Mouse (Mus musculus) intestine, embryonic 16.5 days (tissue): Measurements from ENCODE around the gene Hoxd3. TPM values are rescaled to one million over a fixed set of nuclear protein-coding genes. Genes with fewer than 3 reads are reported as not detected.

Experiments used
- ATAC-seq: fragments of 200-750 bp; cut with Nextera tagmentation; 2 replicates; pipeline ENCODE4 v1.8.0; 2017; ENCODE audit warnings: moderate TSS enrichment, moderate library complexity
- H3K27ac ChIP-seq: fragments of 300-500 bp; sonication (generic); 2 replicates; pipeline ENCODE4 v1.5.1; 2014; ENCODE audit warnings: mild to moderate bottlenecking, low read length
- H3K27me3 ChIP-seq: fragments of 300-500 bp; sonication (generic); replicated peaks from 2 replicates; pipeline ENCODE4 v1.6.1; 2014; ENCODE audit warnings: low read length, control low read depth, mixed read lengths; ENCODE audit not compliant: control insufficient read depth, insufficient read depth
- H3K36me3 ChIP-seq: fragments of 300-500 bp; sonication (generic); 2 replicates; pipeline ENCODE4 v1.6.1; 2014; ENCODE audit warnings: low read length, control low read depth; ENCODE audit not compliant: control insufficient read depth, insufficient read depth
- H3K4me1 ChIP-seq: fragments of 300-500 bp; sonication (generic); 2 replicates; pipeline ENCODE4 v1.6.1; 2014; ENCODE audit warnings: low read length, control low read depth, mixed read lengths; ENCODE audit not compliant: control insufficient read depth, insufficient read depth
- H3K4me2 ChIP-seq: fragments of 300-500 bp; sonication (generic); 2 replicates; pipeline ENCODE4 v1.6.1; 2014; ENCODE audit warnings: low read depth, low read length, control low read depth
- H3K4me3 ChIP-seq: fragments of 300-500 bp; sonication (generic); 2 replicates; pipeline ENCODE4 v1.5.1; 2014; ENCODE audit warnings: mild to moderate bottlenecking, low read length
- H3K9ac ChIP-seq: fragments of 300-500 bp; sonication (generic); 2 replicates; pipeline ENCODE4 v1.6.1; 2014; ENCODE audit warnings: low read depth, low read length
- H3K9me3 ChIP-seq: fragments of 300-500 bp; sonication (generic); 2 replicates; pipeline ENCODE4 v1.6.1; 2016; ENCODE audit warnings: low read length, control low read depth; ENCODE audit not compliant: control insufficient read depth
- WGBS: fragments of 180-500 bp; shearing (Covaris S2); extraction: QIAGEN DNeasy Blood & Tissue Kit; methylation state at CpG from one replicate; pipeline ENCODE4 v1.1.7; 2014; 5-methylcytosine and 5-hydroxymethylcytosine counted together
- polyA plus RNA-seq: library from polyadenylated mRNA; unstranded; fragments of >200 nt; fragmentation: Nextera tagmentation; extraction: Ambion mirVana; gene quantifications from 2 replicates; pipeline ENCODE4 v1.2.1, GENCODE M21; 2015

Hoxd3 gene
- polyA plus RNA-seq, 1 experiment from 2014 or later, result 15.1 TPM

- no peak for ATAC-seq
- peaks cover 78% of the 10 kb centered on the region for H3K27me3 ChIP-seq
Observed at GRCm38 (mm10) chr2:74703720-74704392, 7.9 kb upstream of the Hoxd3 start.

GRCm38 (mm10) chr2:74704393-74704998 lies 7.2 kb upstream of the Hoxd3 start, which contains the start of gene Hoxd8:
Gene Hoxd8, plus strand, starts transcription at chr2:74704615.
- Histone ChIP-seq H3K4me2 (peak within 1 kb of the TSS; percentile 75), H3K36me3 (no peaks in the 10 kb centered on the region), H3K4me3 (peak within 1 kb of the TSS; percentile 60), H3K27me3 (peaks cover 78% of the 10 kb centered on the region), H3K27ac (peak within 1 kb of the TSS; percentile 79), H3K9ac (peak within 1 kb of the TSS; percentile 73), H3K4me1 (peaks cover 8% of the 10 kb centered on the region), H3K9me3 (no peaks in the 10 kb centered on the region)
- peak; percentile 34 for ATAC-seq
- WGBS, result 1% methylated on average over 47 of the region's 52 CpGs

More at GRCm38 (mm10) chr2:74703720-74704392, 7.9 kb upstream of the Hoxd3 start:
- no peaks in the 10 kb centered on the region for H3K36me3 ChIP-seq
- H3K9me3 ChIP-seq, result no peaks in the 10 kb centered on the region
- peak overlapping the region; percentile 18; the same call in 1 of the 2 replicates for H3K27ac ChIP-seq
- peak overlapping the region; percentile 60; the same call in 1 of the 2 replicates for H3K4me3 ChIP-seq
- WGBS, result 13% methylated on average over 26 of the region's 26 CpGs
- peak overlapping the region; percentile 75; the same call in 1 of the 2 replicates for H3K4me2 ChIP-seq
- 0 out of 2 replicates have a peak overlapping the region, but pooled peaks have one; percentile 73 for H3K9ac ChIP-seq
- peaks cover 8% of the 10 kb centered on the region for H3K4me1 ChIP-seq

- Histone ChIP-seq H3K9ac (peak overlapping the region; percentile 73), H3K36me3 (no peaks in the 10 kb centered on the region), H3K4me1 (peaks cover 8% of the 10 kb centered on the region), H3K27me3 (peaks cover 78% of the 10 kb centered on the region), H3K9me3 (no peaks in the 10 kb centered on the region), H3K27ac (peak overlapping the region; percentile 79), H3K4me2 (peak overlapping the region; percentile 75), H3K4me3 (peak overlapping the region; percentile 60)
- ATAC-seq, result peak; percentile 58
- 1% methylated on average over 57 of the region's 66 CpGs for WGBS
Observed at GRCm38 (mm10) chr2:74704999-74705466, 6.7 kb upstream of the Hoxd3 start.

DNA sequence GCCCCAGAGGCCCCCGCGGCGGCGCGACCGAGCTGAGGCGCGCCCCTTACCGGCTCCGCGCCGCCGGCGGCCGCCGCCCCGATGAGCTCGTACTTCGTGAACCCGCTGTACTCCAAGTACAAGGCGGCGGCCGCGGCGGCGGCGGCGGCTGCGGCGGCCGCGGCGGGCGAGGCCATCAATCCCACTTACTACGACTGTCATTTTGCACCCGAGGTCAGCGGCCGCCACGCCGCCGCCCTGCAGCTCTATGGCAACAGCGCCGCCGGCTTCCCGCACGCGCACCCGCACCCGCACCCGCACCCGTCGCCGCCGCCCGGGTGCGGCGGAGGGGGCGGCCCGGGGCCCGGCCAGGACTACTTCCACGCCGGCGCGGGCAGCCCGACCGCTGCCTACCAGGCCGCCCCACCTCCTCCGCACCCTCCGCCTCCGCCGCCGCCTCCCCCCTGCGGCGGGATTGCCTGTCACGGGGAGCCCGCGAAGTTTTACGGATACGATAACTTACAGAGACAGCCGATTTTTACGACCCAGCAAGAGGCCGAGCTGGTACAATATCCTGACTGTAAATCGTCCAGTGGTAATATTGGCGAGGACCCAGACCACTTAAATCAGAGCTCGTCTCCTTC lies 6.1 kb upstream of the Hoxd3 start:
- ATAC-seq, result peak; percentile 57
- Histone ChIP-seq H3K36me3 (no peaks in the 10 kb centered on the region), H3K9me3 (no peaks in the 10 kb centered on the region), H3K4me3 (peak overlapping the region; percentile 60), H3K4me2 (peak overlapping the region; percentile 75), H3K4me1 (peaks cover 8% of the 10 kb centered on the region), H3K9ac (peak overlapping the region; percentile 73), H3K27ac (peak overlapping the region; percentile 79), H3K27me3 (peaks cover 74% of the 10 kb centered on the region)
- under 1% methylated on average over 65 of the region's 85 CpGs for WGBS

GRCm38 (mm10) chr2:74706393-74706960 lies 5.2 kb upstream of the Hoxd3 start:
- H3K9me3 ChIP-seq, result no peaks in the 10 kb centered on the region
- H3K36me3 ChIP-seq, result no peaks in the 10 kb centered on the region
- no peak for ATAC-seq
- peak overlapping the region; percentile 75 for H3K4me2 ChIP-seq
- WGBS, result 6% methylated on average over 13 of the region's 13 CpGs
- H3K27me3 ChIP-seq, result peaks cover 70% of the 10 kb centered on the region
- H3K4me3 ChIP-seq, result peak overlapping the region; percentile 60
- no peak overlapping the region for H3K27ac ChIP-seq
- peaks cover 8% of the 10 kb centered on the region for H3K4me1 ChIP-seq
- peak overlapping the region; percentile 73; the same call in 1 of the 2 replicates for H3K9ac ChIP-seq

DNA sequence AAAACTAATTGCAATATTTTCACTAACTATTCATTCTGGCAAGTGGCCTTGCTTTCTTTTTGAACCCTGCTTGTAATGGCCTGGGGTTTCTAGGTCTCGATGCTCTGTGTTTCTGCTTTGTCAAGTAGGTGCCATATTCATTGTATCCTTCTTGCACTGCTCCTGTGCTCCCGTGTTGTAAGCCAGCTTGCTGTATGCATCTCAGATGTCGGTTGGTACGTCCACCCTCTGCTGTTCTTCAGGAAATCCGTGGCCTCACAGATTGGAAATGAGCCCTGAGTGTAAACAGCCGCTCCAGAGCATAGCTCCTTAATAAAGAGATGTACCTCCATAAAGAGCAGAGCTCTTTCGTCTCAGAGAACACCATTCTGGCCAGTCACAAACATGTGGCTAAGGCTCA lies 4.1 kb upstream of the Hoxd3 start:
- H3K9me3 ChIP-seq, result no peaks in the 10 kb centered on the region
- WGBS, result 32% methylated on average over 7 of the region's 7 CpGs
- no peak overlapping the region for H3K27ac ChIP-seq
- H3K9ac ChIP-seq, result no peak overlapping the region
- H3K4me3 ChIP-seq, result no peak overlapping the region
- H3K4me1 ChIP-seq, result peaks cover 12% of the 10 kb centered on the region
- peaks cover 75% of the 10 kb centered on the region for H3K27me3 ChIP-seq
- H3K4me2 ChIP-seq, result no peak overlapping the region
- no peak for ATAC-seq
- H3K36me3 ChIP-seq, result no peaks in the 10 kb centered on the region

- H3K9ac ChIP-seq, result no peak overlapping the region
- H3K4me1 ChIP-seq, result peaks cover 12% of the 10 kb centered on the region
- no peak overlapping the region for H3K27ac ChIP-seq
- H3K36me3 ChIP-seq, result no peaks in the 10 kb centered on the region
- peaks cover 73% of the 10 kb centered on the region for H3K27me3 ChIP-seq
- no peak for ATAC-seq
- no peak overlapping the region for H3K4me2 ChIP-seq
- no peaks in the 10 kb centered on the region for H3K9me3 ChIP-seq
- WGBS, result 34% methylated on average over 4 of the region's 4 CpGs
- no peak overlapping the region for H3K4me3 ChIP-seq
Observed at GRCm38 (mm10) chr2:74708676-74709075, 3.1 kb upstream of the Hoxd3 start.

GRCm38 (mm10) chr2:74709465-74710419 lies 2.0 kb upstream of the Hoxd3 start:
- H3K4me3 ChIP-seq, result no peak overlapping the region
- no peak overlapping the region for H3K9ac ChIP-seq
- H3K27ac ChIP-seq, result no peak overlapping the region
- ATAC-seq, result no peak
- 17% methylated on average over 5 of the region's 5 CpGs for WGBS
- H3K27me3 ChIP-seq, result peaks cover 64% of the 10 kb centered on the region
- H3K9me3 ChIP-seq, result no peaks in the 10 kb centered on the region
- H3K4me1 ChIP-seq, result peaks cover 9% of the 10 kb centered on the region
- no peaks in the 10 kb centered on the region for H3K36me3 ChIP-seq
- H3K4me2 ChIP-seq, result no peak overlapping the region
